Mouse (Mus musculus) thymus, adult 2 months (tissue): ENCODE measurements around the gene Mest.

Experiments used
- CTCF ChIP-seq: fragments of 200-500 bp; IDR thresholded peaks from 2 replicates; pipeline ENCODE4 v1.5.1; 2012; ENCODE audit warnings: mild to moderate bottlenecking, control low read depth, low read length, moderate library complexity, borderline replicate concordance; ENCODE audit not compliant: control insufficient read depth, poor library complexity, insufficient read depth; ENCODE audit errors: extremely low read depth
- POLR2A ChIP-seq: fragments of 200-500 bp; IDR thresholded peaks from 2 replicates; pipeline ENCODE4 v1.6.1; 2012; ENCODE audit warnings: mild to moderate bottlenecking, low read length, control low read depth, moderate library complexity; ENCODE audit not compliant: control insufficient read depth, poor library complexity, insufficient read depth; ENCODE audit errors: extremely low read depth

DNA sequence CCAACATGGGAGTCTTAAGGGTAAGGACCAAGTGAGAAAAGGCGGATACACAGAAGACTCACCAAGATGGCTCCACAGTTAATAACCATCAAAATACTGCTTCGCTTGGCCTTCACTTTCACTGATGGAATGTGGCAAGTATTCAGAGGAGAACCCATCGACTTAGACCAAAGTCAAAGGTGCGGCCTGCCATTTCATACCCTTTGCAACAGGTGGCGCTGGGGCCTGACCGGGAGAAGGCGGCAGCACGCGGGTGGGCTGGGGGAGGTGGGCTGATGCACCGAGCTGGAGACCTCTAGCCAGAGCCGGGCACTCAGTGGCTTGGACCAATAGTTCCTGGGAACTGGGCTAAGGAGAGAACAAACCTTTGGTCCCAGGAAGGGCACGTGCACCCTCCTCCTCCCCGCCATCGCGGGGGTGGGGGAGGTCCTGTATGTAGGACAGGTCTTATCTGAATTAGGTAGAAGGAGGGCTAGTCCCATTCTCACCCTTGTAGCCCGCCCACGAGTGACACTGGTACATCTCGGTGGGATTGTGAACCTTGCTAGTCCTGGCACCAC, 9.3 kb downstream of the Mest start:
- TF ChIP-seq CTCF (no peak), POLR2A (no peak)
